ENCODE assay signal across 8 mouse cellular contexts in the genomic region with DNA sequence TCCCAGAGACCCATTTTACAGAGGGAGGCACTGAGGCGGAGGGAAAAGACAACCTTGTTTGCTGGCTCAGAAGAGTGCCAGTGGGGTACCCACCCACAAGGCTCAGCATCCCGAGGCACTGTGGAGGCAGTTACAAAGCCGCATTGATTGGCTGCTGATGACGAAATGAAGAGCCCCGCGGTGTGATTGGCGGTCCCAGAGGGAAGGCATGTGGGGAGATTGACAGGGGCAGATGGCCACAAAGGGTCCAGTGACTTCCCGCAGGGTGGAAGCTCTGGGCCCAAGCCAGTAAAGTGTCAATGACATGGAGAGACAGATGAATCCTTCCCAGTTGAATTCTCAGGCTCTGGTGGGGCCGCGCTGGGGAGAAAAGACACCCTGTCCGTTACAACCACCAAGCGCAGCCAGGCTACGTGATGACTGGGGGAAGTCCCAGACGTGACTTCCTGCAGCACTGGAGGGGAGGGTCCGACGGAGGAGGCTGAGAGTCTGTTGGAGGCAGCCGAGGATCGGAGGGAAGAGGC. TPM values are rescaled to one million over a fixed set of nuclear protein-coding genes. Genes with fewer than 3 reads are reported as not detected.
A peak's percentile ranks its signal among the peaks of the same experiment; 100 is the strongest.
DNase-seq lines count a peak whose midpoint lies in the region; ATAC-seq and TF ChIP-seq lines count a peak whose summit lies in the region.

No protein-coding gene starts in this region.

- intact Hi-C loops in left cerebral cortex, postnatal 4 days (cut with DNase I), result no loop called here

- WGBS in forebrain, embryonic 15.5 days, result 9% methylated on average over 18 of the region's 18 CpGs
- 4% methylated on average over 18 of the region's 18 CpGs for WGBS in hindbrain, embryonic 15.5 days

- ATAC-seq in forebrain, embryonic 15.5 days (replicated peaks), result peak; percentile 93
- ATAC-seq in hindbrain, embryonic 15.5 days (ENCODE audit: low FRiP score, low read depth), result peak; percentile 81

- H3K9me3 ChIP-seq in forebrain, embryonic 15.5 days, result no peaks in the 10 kb centered on the region
- H3K9me3 ChIP-seq in hindbrain, embryonic 15.5 days, result no peaks in the 10 kb centered on the region

- peak overlapping the region; percentile 17 for H3K4me3 ChIP-seq in forebrain, embryonic 15.5 days
- H3K4me3 ChIP-seq in hindbrain, embryonic 15.5 days, result 0 out of 2 replicates have a peak overlapping the region, but pooled peaks have one; percentile 3
- H3K4me3 ChIP-seq in myocyte, result peak overlapping the region; percentile 10

- peak; percentile 37 for DNase-seq in CD4-positive helper T cell, adult 2 months (ENCODE audit: low read depth, low spot score)
- peak; percentile 83 for DNase-seq in Muller cell, postnatal 12 days (ENCODE audit: inconsistent ontology term)
- peak; percentile 88 for DNase-seq in left cerebral cortex, postnatal 4 days
- peak; percentile 45 for DNase-seq in thymus, postnatal 14 days
- DNase-seq in ovary, postnatal 36 days (ENCODE audit: low spot score), result no peak

- no peak overlapping the region for H3ac ChIP-seq in myocyte (ENCODE audit: control insufficient read depth, insufficient read length)

- no peaks in the 10 kb centered on the region for H3K27me3 ChIP-seq in forebrain, embryonic 15.5 days
- no peaks in the 10 kb centered on the region for H3K27me3 ChIP-seq in hindbrain, embryonic 15.5 days
- no peaks in the 10 kb centered on the region for H3K27me3 ChIP-seq in myocyte (ENCODE audit: control insufficient read depth, insufficient read depth, insufficient read length)

- H3K9ac ChIP-seq in forebrain, embryonic 15.5 days (replicated peaks), result 0 out of 2 replicates have a peak overlapping the region, but pooled peaks have one; percentile 11
- H3K9ac ChIP-seq in hindbrain, embryonic 15.5 days, result no peak overlapping the region

- H3K79me2 ChIP-seq in myocyte (ENCODE audit: control insufficient read depth, insufficient read depth), result peaks cover 5% of the 10 kb centered on the region

- peak overlapping the region; percentile 39 for H3K4me2 ChIP-seq in forebrain, embryonic 15.5 days (replicated peaks)
- peak overlapping the region; percentile 39 for H3K4me2 ChIP-seq in hindbrain, embryonic 15.5 days
- peak overlapping the region; percentile 71 for H3K4me2 ChIP-seq in myocyte (ENCODE audit: low read depth)

- peak; percentile 67 for TF ChIP-seq POLR2A in myocyte (IDR thresholded peaks at IDR 0.05; ENCODE audit: insufficient read length, low read depth)

- H3K4me1 ChIP-seq in forebrain, embryonic 15.5 days, result peaks cover 27% of the 10 kb centered on the region
- peaks cover 16% of the 10 kb centered on the region for H3K4me1 ChIP-seq in hindbrain, embryonic 15.5 days (replicated peaks)

- peaks cover 38% of the 10 kb centered on the region for H3K36me3 ChIP-seq in forebrain, embryonic 15.5 days
- peaks cover 39% of the 10 kb centered on the region for H3K36me3 ChIP-seq in hindbrain, embryonic 15.5 days
- peaks cover 15% of the 10 kb centered on the region for H3K36me3 ChIP-seq in myocyte (ENCODE audit: control insufficient read depth, insufficient read depth)

- H3K27ac ChIP-seq in forebrain, embryonic 15.5 days (replicated peaks), result peak overlapping the region; percentile 80
- peak overlapping the region; percentile 53 for H3K27ac ChIP-seq in hindbrain, embryonic 15.5 days (replicated peaks)

TF ChIP-seq in myocyte, 11 proteins besides CTCF, POLR2A, EP300 and RAD21:
- TF ChIP-seq MYOG (IDR thresholded peaks at IDR 0.05; ENCODE audit: control insufficient read depth in 1 of 3, insufficient read depth in 1 of 3, insufficient read length in 2 of 3, low read depth in 2 of 3) (no peak), CEBPB (IDR thresholded peaks at IDR 0.05; ENCODE audit: insufficient read depth, poor library complexity, severe bottlenecking) (0 out of 2 replicates have a peak, but pooled peaks have one; percentile 17), MYOD1 (IDR thresholded peaks at IDR 0.05; ENCODE audit: control insufficient read depth in 1 of 3, insufficient read length in 2 of 3, low read depth in 2 of 3) (peak; percentile 98 to 99 (median 99)), SRF (IDR thresholded peaks at IDR 0.05; ENCODE audit: control insufficient read depth, insufficient read length, low read depth) (no peak), TCF3 (IDR thresholded peaks at IDR 0.05; ENCODE audit: insufficient read length, low read depth) (peak; percentile 79), USF1 (IDR thresholded peaks at IDR 0.05; ENCODE audit: low read depth) (no peak), MAX (IDR thresholded peaks at IDR 0.05; ENCODE audit: low read depth) (no peak), E2F4 (IDR thresholded peaks at IDR 0.05; ENCODE audit: insufficient read depth) (no peak), POLR2AphosphoS2 (IDR thresholded peaks at IDR 0.05; ENCODE audit: insufficient read length, low read depth) (peak; percentile 87), TCF12 (IDR thresholded peaks at IDR 0.05; ENCODE audit: insufficient read depth, poor library complexity, severe bottlenecking) (peak; percentile 70)

RNA-seq across cellular contexts. Expression of gene Fscn1, which starts 14.5 kb away (rescaled TPM):
- polyA plus RNA-seq in forebrain, embryonic 15.5 days (2015; fragmentation: Nextera tagmentation; extraction: Ambion mirVana), result 521 and 538 TPM in 2 replicates
- polyA plus RNA-seq in hindbrain, embryonic 15.5 days (2015; fragmentation: Nextera tagmentation; extraction: Ambion mirVana), result 488 and 506 TPM in 2 replicates
- total RNA-seq in left cerebral cortex, postnatal 4 days (2021), result 100 to 1,000 TPM; 530 to 553 TPM
- 180 TPM for polyA plus RNA-seq in myocyte (2012; fragmentation: generic; extraction: Trizol)
